Mouse (Mus musculus) intestine, embryonic 15.5 days (tissue): ENCODE measurements around the gene Cd2bp2. TPM values are rescaled to one million over a fixed set of nuclear protein-coding genes. Genes with fewer than 3 reads are reported as not detected.
A peak's percentile ranks its signal among the peaks of the same experiment; 100 is the strongest.

Source experiments
- ATAC-seq: fragments of 200-750 bp; cut with Nextera tagmentation; 2 replicates; pipeline ENCODE4 v1.8.0; 2017; ENCODE audit warnings: moderate TSS enrichment, moderate library complexity
- H3K27ac ChIP-seq: fragments of 300-500 bp; sonication (generic); 2 replicates; pipeline ENCODE4 v1.5.1; 2015; ENCODE audit warnings: mild to moderate bottlenecking, inconsistent platforms
- H3K27me3 ChIP-seq: fragments of 300-500 bp; sonication (generic); replicated peaks from 2 replicates; pipeline ENCODE4 v1.6.1; 2015; ENCODE audit warnings: inconsistent platforms
- H3K36me3 ChIP-seq: fragments of 300-500 bp; sonication (generic); 2 replicates; pipeline ENCODE4 v1.6.1; 2015; ENCODE audit warnings: inconsistent platforms
- H3K4me1 ChIP-seq: fragments of 300-500 bp; sonication (generic); replicated peaks from 2 replicates; pipeline ENCODE4 v1.6.1; 2015; ENCODE audit warnings: inconsistent platforms
- H3K4me2 ChIP-seq: fragments of 300-500 bp; sonication (generic); replicated peaks from 2 replicates; pipeline ENCODE4 v1.6.1; 2015; ENCODE audit warnings: mild to moderate bottlenecking, inconsistent platforms
- H3K4me3 ChIP-seq: fragments of 300-500 bp; sonication (generic); replicated peaks from 2 replicates; pipeline ENCODE4 v1.5.1; 2015; ENCODE audit warnings: inconsistent platforms
- H3K9ac ChIP-seq: fragments of 300-500 bp; sonication (generic); 2 replicates; pipeline ENCODE4 v1.6.1; 2015; ENCODE audit warnings: inconsistent platforms
- H3K9me3 ChIP-seq: fragments of 300-500 bp; sonication (generic); 2 replicates; pipeline ENCODE4 v1.6.1; 2016; ENCODE audit warnings: inconsistent platforms
- WGBS: fragments of 180-500 bp; shearing (Covaris S2); methylation state at CpG from one replicate; pipeline ENCODE4 v1.1.7; 2015; 5-methylcytosine and 5-hydroxymethylcytosine counted together
- polyA plus RNA-seq: library from polyadenylated mRNA; unstranded; fragments of >200 nt; fragmentation: Nextera tagmentation; extraction: Ambion mirVana; gene quantifications from 2 replicates; pipeline ENCODE4 v1.2.1, GENCODE M21; 2015

Cd2bp2 gene
- polyA plus RNA-seq, 1 experiment from 2014 or later, result 43.4 TPM

GRCm38 (mm10) chr7:127214981-127215871, 19.4 kb upstream of the Cd2bp2 start:
- peak; percentile 59 for ATAC-seq
- Histone ChIP-seq H3K36me3 (no peaks in the 10 kb centered on the region), H3K9ac (peak overlapping the region; percentile 45), H3K27ac (no peak overlapping the region), H3K4me1 (0 out of 2 replicates have a peak, but pooled peaks cover 9% of the 10 kb centered on the region), H3K4me2 (peak overlapping the region; percentile 73), H3K9me3 (no peaks in the 10 kb centered on the region), H3K27me3 (no peaks in the 10 kb centered on the region), H3K4me3 (peak overlapping the region; percentile 33)
- WGBS, result 23% methylated on average over 33 of the region's 33 CpGs

- peak overlapping the region; percentile 73 for H3K4me2 ChIP-seq
- no peaks in the 10 kb centered on the region for H3K36me3 ChIP-seq
- 31% methylated on average over 21 of the region's 21 CpGs for WGBS
- no peaks in the 10 kb centered on the region for H3K27me3 ChIP-seq
- no peak for ATAC-seq
- H3K4me3 ChIP-seq, result peak overlapping the region; percentile 33; the same call in 1 of the 2 replicates
- H3K27ac ChIP-seq, result no peak overlapping the region
- H3K9ac ChIP-seq, result peak overlapping the region; percentile 45; the same call in 1 of the 2 replicates
- H3K9me3 ChIP-seq, result no peaks in the 10 kb centered on the region
- H3K4me1 ChIP-seq, result peaks cover 11% of the 10 kb centered on the region
These were observed 18.7 kb upstream of the Cd2bp2 start for GRCm38 (mm10) chr7:127214521-127214920.

GRCm38 (mm10) chr7:127213930-127214329, 18.1 kb upstream of the Cd2bp2 start:
- H3K36me3 ChIP-seq, result no peaks in the 10 kb centered on the region
- no peak overlapping the region for H3K4me3 ChIP-seq
- no peak for ATAC-seq
- H3K27me3 ChIP-seq, result no peaks in the 10 kb centered on the region
- no peak overlapping the region for H3K9ac ChIP-seq
- H3K27ac ChIP-seq, result no peak overlapping the region
- H3K4me1 ChIP-seq, result peaks cover 15% of the 10 kb centered on the region
- 60% methylated on average over 12 of the region's 12 CpGs for WGBS
- H3K4me2 ChIP-seq, result peak overlapping the region; percentile 73
- no peaks in the 10 kb centered on the region for H3K9me3 ChIP-seq

- H3K9ac ChIP-seq, result no peak overlapping the region
- WGBS, result 47% methylated on average over 7 of the region's 7 CpGs
- ATAC-seq, result no peak
- no peaks in the 10 kb centered on the region for H3K9me3 ChIP-seq
- H3K4me2 ChIP-seq, result no peak overlapping the region
- H3K4me3 ChIP-seq, result no peak overlapping the region
- no peak overlapping the region for H3K27ac ChIP-seq
- no peaks in the 10 kb centered on the region for H3K27me3 ChIP-seq
- peaks cover 15% of the 10 kb centered on the region for H3K4me1 ChIP-seq
- H3K36me3 ChIP-seq, result no peaks in the 10 kb centered on the region
These were observed 17.6 kb upstream of the Cd2bp2 start for GRCm38 (mm10) chr7:127213485-127213884.

GRCm38 (mm10) chr7:127212432-127213250, 16.8 kb upstream of the Cd2bp2 start:
- no peaks in the 10 kb centered on the region for H3K27me3 ChIP-seq
- 88% methylated on average over 12 of the region's 12 CpGs for WGBS
- no peaks in the 10 kb centered on the region for H3K36me3 ChIP-seq
- ATAC-seq, result no peak
- no peak overlapping the region for H3K4me3 ChIP-seq
- H3K4me1 ChIP-seq, result peaks cover 15% of the 10 kb centered on the region
- H3K9me3 ChIP-seq, result no peaks in the 10 kb centered on the region
- H3K4me2 ChIP-seq, result no peak overlapping the region
- H3K27ac ChIP-seq, result no peak overlapping the region
- no peak overlapping the region for H3K9ac ChIP-seq

- Histone ChIP-seq H3K27me3 (no peaks in the 10 kb centered on the region), H3K27ac (no peak overlapping the region), H3K4me3 (no peak overlapping the region), H3K4me2 (no peak overlapping the region), H3K9me3 (no peaks in the 10 kb centered on the region), H3K4me1 (peaks cover 27% of the 10 kb centered on the region), H3K36me3 (no peaks in the 10 kb centered on the region), H3K9ac (no peak overlapping the region)
- 73% methylated on average over 5 of the region's 5 CpGs for WGBS
- ATAC-seq, result no peak
These were observed 15.3 kb upstream of the Cd2bp2 start for GRCm38 (mm10) chr7:127211014-127211745.

GRCm38 (mm10) chr7:127210266-127210665, 14.4 kb upstream of the Cd2bp2 start:
- no peak overlapping the region for H3K4me3 ChIP-seq
- no peaks in the 10 kb centered on the region for H3K9me3 ChIP-seq
- H3K9ac ChIP-seq, result no peak overlapping the region
- no peak for ATAC-seq
- no peak overlapping the region for H3K4me2 ChIP-seq
- no peak overlapping the region for H3K27ac ChIP-seq
- H3K4me1 ChIP-seq, result peaks cover 28% of the 10 kb centered on the region
- 89% methylated on average over 4 of the region's 4 CpGs for WGBS
- no peaks in the 10 kb centered on the region for H3K36me3 ChIP-seq
- no peaks in the 10 kb centered on the region for H3K27me3 ChIP-seq

GRCm38 (mm10) chr7:127209851-127210250, 14.0 kb upstream of the Cd2bp2 start:
- Histone ChIP-seq H3K9me3 (no peaks in the 10 kb centered on the region), H3K36me3 (no peaks in the 10 kb centered on the region), H3K4me2 (peak overlapping the region; percentile 79), H3K27ac (no peak overlapping the region; the same call in 1 of the 2 replicates), H3K27me3 (no peaks in the 10 kb centered on the region), H3K4me3 (no peak overlapping the region; the same call in 1 of the 2 replicates), H3K9ac (no peak overlapping the region), H3K4me1 (peaks cover 25% of the 10 kb centered on the region)
- no peak for ATAC-seq
- WGBS, result 72% methylated on average over 5 of the region's 5 CpGs

- Histone ChIP-seq H3K36me3 (no peaks in the 10 kb centered on the region), H3K4me2 (peak within 1 kb of the TSS; percentile 93), H3K9ac (peak within 1 kb of the TSS; percentile 95), H3K27me3 (no peaks in the 10 kb centered on the region), H3K4me3 (peak within 1 kb of the TSS; percentile 90), H3K27ac (peak within 1 kb of the TSS; percentile 87), H3K9me3 (no peaks in the 10 kb centered on the region), H3K4me1 (peaks cover 22% of the 10 kb centered on the region)
- ATAC-seq, result peak; percentile 93
- under 1% methylated on average over 44 of the region's 44 CpGs for WGBS
These were observed 12.9 kb upstream of the Cd2bp2 start, which contains the start of gene Mylpf for GRCm38 (mm10) chr7:127208553-127209438. Gene Mylpf (plus strand): TSS chr7:127208890.

GRCm38 (mm10) chr7:127208295-127208552, 12.4 kb upstream of the Cd2bp2 start, which contains the start of gene Tbc1d10b:
Gene Tbc1d10b (minus strand): TSS chr7:127208468.
- Histone ChIP-seq H3K9ac (peak within 1 kb of the TSS; percentile 95), H3K27me3 (no peaks in the 10 kb centered on the region), H3K4me1 (peaks cover 22% of the 10 kb centered on the region), H3K9me3 (no peaks in the 10 kb centered on the region), H3K36me3 (0 out of 2 replicates have a peak, but pooled peaks cover 3% of the 10 kb centered on the region), H3K4me2 (peak within 1 kb of the TSS; percentile 93), H3K4me3 (peak within 1 kb of the TSS; percentile 90), H3K27ac (peak within 1 kb of the TSS; percentile 87)
- under 1% methylated on average over 26 of the region's 44 CpGs for WGBS
- ATAC-seq, result peak; percentile 61
